Mouse (Mus musculus) midbrain, embryonic 11.5 days (tissue): ENCODE measurements around the gene Sumo3. TPM values are rescaled to one million over a fixed set of nuclear protein-coding genes. Genes with fewer than 3 reads are reported as not detected.

Experiments
- ATAC-seq: fragments of 200-750 bp; cut with Nextera tagmentation; 2 replicates; pipeline ENCODE4 v1.8.0; 2017; ENCODE audit warnings: moderate TSS enrichment, moderate library complexity; ENCODE audit not compliant: low FRiP score
- DNase-seq: peaks from one replicate; pipeline ENCODE4 v3.0.0; 2015; ENCODE audit warnings: low spot score; ENCODE audit errors: missing footprints
- H3K27ac ChIP-seq: fragments of 300-500 bp; sonication (generic); 2 replicates; pipeline ENCODE4 v1.5.1; 2014; ENCODE audit warnings: low read depth, low read length
- H3K27me3 ChIP-seq: fragments of 300-500 bp; sonication (generic); 2 replicates; pipeline ENCODE4 v1.6.1; 2014; ENCODE audit warnings: mild to moderate bottlenecking, low read length, moderate library complexity, mixed read lengths; ENCODE audit not compliant: control insufficient read depth, insufficient read depth
- H3K36me3 ChIP-seq: fragments of 300-500 bp; sonication (generic); 2 replicates; pipeline ENCODE4 v1.6.1; 2014; ENCODE audit warnings: mild to moderate bottlenecking, low read length, moderate library complexity, mixed read lengths; ENCODE audit not compliant: control insufficient read depth, insufficient read depth
- H3K4me1 ChIP-seq: fragments of 300-500 bp; sonication (generic); 2 replicates; pipeline ENCODE4 v1.6.1; 2014; ENCODE audit warnings: low read length; ENCODE audit not compliant: control insufficient read depth, insufficient read depth
- H3K4me2 ChIP-seq: fragments of 300-500 bp; sonication (generic); 2 replicates; pipeline ENCODE4 v1.6.1; 2014; ENCODE audit warnings: mild to moderate bottlenecking, moderate library complexity
- H3K4me3 ChIP-seq: fragments of 300-500 bp; sonication (generic); 2 replicates; pipeline ENCODE4 v1.5.1; 2014; ENCODE audit warnings: low read depth, low read length
- H3K9ac ChIP-seq: fragments of 300-500 bp; sonication (generic); 2 replicates; pipeline ENCODE4 v1.6.1; 2014; ENCODE audit warnings: low read length
- H3K9me3 ChIP-seq: fragments of 300-500 bp; sonication (generic); 2 replicates; pipeline ENCODE4 v1.6.1; 2016; ENCODE audit warnings: low read length; ENCODE audit not compliant: control insufficient read depth
- WGBS: fragments of 180-500 bp; shearing (Covaris S2); extraction: QIAGEN DNeasy Blood & Tissue Kit; methylation state at CpG from one replicate; pipeline ENCODE4 v1.1.7; 2014; 5-methylcytosine and 5-hydroxymethylcytosine counted together
- polyA plus RNA-seq: library from polyadenylated mRNA; unstranded; fragments of >200 nt; fragmentation: Nextera tagmentation; extraction: Ambion mirVana; gene quantifications from 2 replicates; pipeline ENCODE4 v1.2.1, GENCODE M21; 2014

Gene Sumo3
- 338 and 353 TPM in 2 replicates for polyA plus RNA-seq

DNA sequence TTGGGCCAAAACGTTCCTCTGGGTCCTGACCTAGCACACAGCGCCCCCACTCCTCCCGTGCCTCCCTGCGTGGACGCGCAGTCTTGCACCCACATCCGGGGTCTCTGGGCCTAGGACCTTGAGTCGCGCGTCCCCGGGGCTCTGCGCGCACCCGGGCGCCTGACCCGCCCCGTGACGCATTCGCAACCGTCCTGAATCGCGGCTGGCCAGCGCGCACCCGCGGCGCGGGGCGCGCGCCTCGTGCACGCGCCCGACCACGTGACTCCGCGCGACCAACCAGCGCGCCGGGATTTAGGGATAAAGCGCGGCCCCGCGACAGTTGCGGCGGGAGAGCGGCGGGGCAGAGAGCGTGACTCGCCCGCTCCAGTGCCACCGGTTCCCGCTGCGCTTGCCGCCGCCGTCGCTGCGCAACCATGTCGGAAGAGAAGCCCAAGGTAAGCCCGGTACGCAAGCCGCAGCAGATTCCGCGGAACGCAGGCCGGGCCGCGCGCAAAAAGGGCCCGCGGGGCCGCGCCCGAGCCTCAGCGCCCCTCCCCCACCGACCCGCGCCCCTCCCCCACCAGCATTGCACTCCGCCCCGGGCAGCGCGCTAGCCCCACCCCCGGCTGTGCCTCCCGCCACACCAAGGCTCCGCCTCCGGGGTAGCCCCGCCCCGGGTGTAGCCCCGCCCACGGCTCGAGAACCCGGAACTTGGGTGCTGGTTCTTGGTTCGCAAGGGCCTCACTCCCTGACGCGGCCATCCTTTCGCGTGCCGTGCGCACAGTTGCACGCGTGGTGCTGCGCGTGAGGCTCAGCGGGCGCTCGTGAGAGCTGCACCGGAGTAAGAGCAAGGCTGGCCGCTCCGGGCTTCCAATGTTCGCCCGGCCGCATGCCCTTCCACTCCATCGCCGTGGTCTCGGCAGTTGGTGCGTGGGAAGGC, at the start of gene Sumo3, which contains the start of gene Gm49325:
Sumo3 (plus strand) TSS at position 190 of the 919 bp plus-strand sequence.
Gm49325 (plus strand) TSS at position 290 of the 919 bp plus-strand sequence.
- Histone ChIP-seq H3K4me1 (peaks cover 13% of the 10 kb centered on the region), H3K36me3 (peaks cover 7% of the 10 kb centered on the region; the same call in 1 of the 2 replicates), H3K9ac (peak within 1 kb of the TSS; percentile 87), H3K4me2 (peak within 1 kb of the TSS; percentile 79), H3K4me3 (peak within 1 kb of the TSS; percentile 79), H3K27ac (peak within 1 kb of the TSS; percentile 89), H3K27me3 (no peaks in the 10 kb centered on the region), H3K9me3 (peaks cover 3% of the 10 kb centered on the region; the same call in 1 of the 2 replicates)
- ATAC-seq (peak; percentile 90), DNase-seq (peak; percentile 100)
- WGBS = under 1% methylated on average over 107 of the region's 119 CpGs

DNA sequence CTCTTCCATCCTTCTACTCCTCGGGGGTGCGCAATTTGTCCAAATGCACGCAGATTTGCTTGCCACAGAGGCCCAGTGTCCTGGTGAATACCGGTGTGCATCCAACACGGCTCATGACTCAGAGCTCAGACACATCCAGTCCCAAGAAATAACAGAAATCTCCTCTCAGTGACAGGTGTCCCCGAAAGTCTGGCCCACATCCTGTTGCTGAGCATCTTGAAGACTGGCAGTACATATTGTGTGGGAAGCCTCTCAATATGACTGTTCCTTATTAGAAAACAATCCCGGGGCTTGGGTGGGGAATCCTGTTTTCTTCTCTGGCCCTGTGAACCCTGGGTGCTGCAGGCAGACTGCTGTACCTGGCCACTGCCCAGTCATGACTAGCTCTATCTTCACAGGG, 49.3 kb upstream of the Sumo3 start:
- ATAC-seq (no peak), DNase-seq (no peak)
- Histone ChIP-seq H3K4me2 (no peak overlapping the region), H3K27ac (no peak overlapping the region), H3K27me3 (no peaks in the 10 kb centered on the region), H3K4me3 (no peak overlapping the region), H3K36me3 (no peaks in the 10 kb centered on the region), H3K9me3 (no peaks in the 10 kb centered on the region), H3K9ac (no peak overlapping the region), H3K4me1 (no peaks in the 10 kb centered on the region)
- 92% methylated on average over 7 of the region's 7 CpGs for WGBS

DNA sequence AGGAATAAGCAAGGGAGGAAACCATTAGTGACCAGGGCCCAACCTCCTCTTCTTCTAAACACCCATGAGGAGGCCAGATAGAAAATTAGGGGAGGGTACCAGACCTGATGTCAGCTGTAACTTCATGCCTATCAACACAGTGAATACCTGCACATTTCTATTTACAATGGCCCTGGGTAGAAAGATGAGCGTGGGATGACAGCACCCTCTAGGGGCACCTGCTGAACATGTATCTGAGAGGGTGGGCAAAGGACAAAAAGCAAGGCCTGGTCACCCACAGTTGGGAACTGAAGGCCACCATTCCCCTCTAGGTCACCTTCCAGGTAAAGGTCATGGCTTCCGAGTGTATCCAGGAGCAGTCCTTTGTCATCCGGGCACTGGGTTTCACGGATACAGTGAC, 48.3 kb upstream of the Sumo3 start:
- no peaks in the 10 kb centered on the region for H3K36me3 ChIP-seq
- ATAC-seq (no peak), DNase-seq (no peak)
- no peak overlapping the region for H3K4me3 ChIP-seq
- no peaks in the 10 kb centered on the region for H3K9me3 ChIP-seq
- H3K27me3 ChIP-seq = no peaks in the 10 kb centered on the region
- no peak overlapping the region for H3K9ac ChIP-seq
- no peak overlapping the region for H3K4me2 ChIP-seq
- 83% methylated on average over 4 of the region's 4 CpGs for WGBS
- no peak overlapping the region for H3K27ac ChIP-seq
- H3K4me1 ChIP-seq = no peaks in the 10 kb centered on the region

DNA sequence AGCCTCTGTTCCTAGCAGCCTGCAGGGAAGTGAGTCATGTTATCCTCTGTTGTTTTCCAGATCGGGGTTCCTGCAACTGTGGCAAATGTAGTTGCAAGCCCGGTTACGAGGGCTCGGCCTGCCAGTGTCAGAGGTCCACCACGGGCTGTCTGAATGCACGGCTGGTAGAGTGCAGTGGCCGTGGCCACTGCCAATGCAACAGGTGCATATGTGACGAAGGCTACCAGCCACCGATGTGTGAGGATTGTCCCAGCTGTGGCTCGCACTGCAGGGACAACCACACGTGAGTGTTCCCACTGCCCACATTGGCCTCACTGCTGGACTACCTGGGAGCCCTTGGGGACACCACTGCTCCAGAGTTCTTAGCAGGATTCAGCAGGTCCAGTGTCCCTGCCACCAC, 45.8 kb upstream of the Sumo3 start:
- WGBS = 87% methylated on average over 11 of the region's 11 CpGs
- Histone ChIP-seq H3K9ac (no peak overlapping the region), H3K27ac (no peak overlapping the region), H3K9me3 (no peaks in the 10 kb centered on the region), H3K4me3 (no peak overlapping the region), H3K36me3 (no peaks in the 10 kb centered on the region), H3K27me3 (no peaks in the 10 kb centered on the region), H3K4me1 (no peaks in the 10 kb centered on the region), H3K4me2 (no peak overlapping the region)
- ATAC-seq (no peak), DNase-seq (no peak)

DNA sequence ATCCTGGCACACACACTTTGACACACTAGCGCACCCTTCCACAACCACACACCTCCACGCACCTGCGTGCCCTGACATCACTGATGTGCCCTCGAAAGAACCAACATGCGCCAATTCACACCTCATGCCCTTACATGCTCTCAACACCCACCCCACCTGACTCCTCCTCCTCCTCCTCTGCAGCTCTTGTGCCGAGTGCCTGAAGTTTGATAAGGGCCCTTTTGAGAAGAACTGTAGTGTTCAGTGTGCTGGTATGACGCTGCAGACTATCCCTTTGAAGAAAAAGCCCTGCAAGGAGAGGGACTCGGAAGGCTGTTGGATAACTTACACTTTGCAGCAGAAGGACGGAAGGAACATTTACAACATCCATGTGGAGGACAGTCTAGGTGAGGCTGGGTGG, 45.1 kb upstream of the Sumo3 start:
- Histone ChIP-seq H3K27me3 (no peaks in the 10 kb centered on the region), H3K4me1 (no peaks in the 10 kb centered on the region), H3K9me3 (no peaks in the 10 kb centered on the region), H3K9ac (no peak overlapping the region), H3K4me2 (no peak overlapping the region), H3K4me3 (no peak overlapping the region), H3K36me3 (no peaks in the 10 kb centered on the region), H3K27ac (no peak overlapping the region)
- no peak for DNase-seq
- WGBS = 90% methylated on average over 9 of the region's 9 CpGs
- ATAC-seq = no peak

DNA sequence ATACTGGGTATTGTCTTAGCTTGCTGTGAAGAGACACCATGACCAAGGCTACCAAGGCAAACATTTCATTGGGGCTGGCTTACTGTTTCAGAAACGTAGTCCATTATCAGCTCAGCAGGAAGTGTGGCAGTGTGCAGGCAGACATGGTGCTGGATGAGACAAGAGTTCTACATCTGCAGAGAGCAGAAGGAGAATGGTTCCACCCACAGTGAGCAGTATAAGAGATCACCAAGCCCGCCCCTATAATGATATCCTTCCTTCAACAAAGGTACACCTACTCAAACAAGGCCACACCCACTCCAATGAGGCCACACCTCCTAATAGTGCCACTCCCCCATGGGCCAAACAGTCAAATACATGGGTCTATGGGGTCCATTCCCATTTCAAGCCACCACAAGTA, 44.4 kb upstream of the Sumo3 start:
- H3K36me3 ChIP-seq = no peaks in the 10 kb centered on the region
- H3K4me3 ChIP-seq = no peak overlapping the region
- ATAC-seq (no peak), DNase-seq (no peak)
- no peaks in the 10 kb centered on the region for H3K27me3 ChIP-seq
- H3K4me2 ChIP-seq = no peak overlapping the region
- no peaks in the 10 kb centered on the region for H3K9me3 ChIP-seq
- H3K9ac ChIP-seq = no peak overlapping the region
- H3K4me1 ChIP-seq = no peaks in the 10 kb centered on the region
- no peak overlapping the region for H3K27ac ChIP-seq
- 74% methylated on average over 2 of the region's 2 CpGs for WGBS

DNA sequence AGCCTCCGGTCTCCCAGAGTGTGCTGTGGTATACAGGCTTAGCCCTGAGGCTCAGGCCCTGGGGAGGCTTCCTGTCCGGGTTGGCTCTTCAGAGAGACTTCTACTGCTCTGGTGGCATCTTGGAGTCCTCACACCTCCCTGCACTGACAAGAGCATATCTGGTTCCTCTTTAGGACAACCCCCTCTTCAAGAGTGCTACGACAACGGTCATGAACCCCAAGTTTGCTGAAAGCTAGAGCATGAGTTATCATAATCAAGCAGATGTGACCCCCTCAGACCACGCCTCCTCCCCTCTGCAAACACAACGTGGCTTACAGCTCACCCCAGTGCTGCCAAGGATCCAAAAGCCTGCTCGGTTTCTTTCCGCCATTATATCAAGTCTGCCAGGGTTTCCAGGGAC, 40.9 kb upstream of the Sumo3 start:
- Histone ChIP-seq H3K36me3 (no peaks in the 10 kb centered on the region), H3K4me2 (no peak overlapping the region), H3K4me3 (no peak overlapping the region), H3K27me3 (no peaks in the 10 kb centered on the region), H3K27ac (no peak overlapping the region), H3K9me3 (no peaks in the 10 kb centered on the region), H3K9ac (no peak overlapping the region), H3K4me1 (no peaks in the 10 kb centered on the region)
- WGBS = 84% methylated on average over 8 of the region's 8 CpGs
- no peak for ATAC-seq
- no peak for DNase-seq

DNA sequence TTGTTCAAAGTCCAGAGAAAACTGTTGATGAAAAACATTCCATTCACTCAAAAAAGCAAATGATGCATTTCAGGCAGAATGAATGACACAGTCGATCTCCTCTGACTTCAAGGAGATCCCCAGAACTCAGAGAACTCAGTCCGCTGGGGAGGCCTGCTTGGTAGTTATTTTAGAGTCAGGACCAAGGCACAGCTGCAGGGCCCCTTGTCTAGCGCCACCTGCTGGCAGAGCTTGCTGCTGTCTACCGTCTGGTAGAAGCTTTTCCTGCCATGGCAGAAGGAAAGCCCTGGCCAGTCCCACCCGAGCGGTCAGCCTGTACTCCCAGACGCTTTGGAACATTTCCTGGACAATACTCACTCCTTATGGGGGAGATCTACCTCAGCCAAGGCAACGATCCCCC, 39.2 kb upstream of the Sumo3 start:
- WGBS = 37% methylated on average over 8 of the region's 8 CpGs

DNA sequence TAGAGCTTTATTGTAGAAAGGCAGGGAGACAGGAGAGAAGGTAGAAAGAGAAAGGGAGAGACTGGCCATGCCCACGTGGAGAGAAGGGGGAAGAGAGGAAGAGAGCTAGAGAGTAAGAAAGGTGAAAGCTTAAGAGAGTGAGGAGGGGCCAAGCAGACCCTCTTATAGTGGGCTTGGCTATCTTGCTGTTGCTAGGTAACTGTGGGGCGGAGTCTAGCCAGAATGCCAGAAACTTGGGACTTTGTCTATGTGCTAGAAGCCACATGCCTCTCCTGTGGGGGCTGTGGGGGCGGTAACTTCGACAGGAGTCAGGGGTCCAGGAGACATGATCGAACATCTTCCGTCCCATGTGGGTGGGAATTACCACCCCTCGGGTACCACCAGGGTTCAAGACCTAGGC, 36.4 kb upstream of the Sumo3 start:
- Histone ChIP-seq H3K4me1 (no peaks in the 10 kb centered on the region), H3K9me3 (no peaks in the 10 kb centered on the region), H3K4me2 (no peak overlapping the region), H3K27me3 (no peaks in the 10 kb centered on the region), H3K9ac (no peak overlapping the region), H3K4me3 (no peak overlapping the region), H3K36me3 (no peaks in the 10 kb centered on the region), H3K27ac (no peak overlapping the region)
- no peak for ATAC-seq
- no peak for DNase-seq
- 34% methylated on average over 7 of the region's 7 CpGs for WGBS

More for the DNA sequence above, 39.2 kb upstream of the Sumo3 start:
- Histone ChIP-seq H3K36me3 (no peaks in the 10 kb centered on the region), H3K9me3 (no peaks in the 10 kb centered on the region), H3K27me3 (no peaks in the 10 kb centered on the region), H3K9ac (no peak overlapping the region), H3K4me2 (no peak overlapping the region), H3K4me1 (no peaks in the 10 kb centered on the region), H3K4me3 (no peak overlapping the region), H3K27ac (no peak overlapping the region)
- ATAC-seq (no peak), DNase-seq (peak; percentile 94)
